Mouse (Mus musculus): Measurements from ENCODE around the gene Gpat2.

DNA sequence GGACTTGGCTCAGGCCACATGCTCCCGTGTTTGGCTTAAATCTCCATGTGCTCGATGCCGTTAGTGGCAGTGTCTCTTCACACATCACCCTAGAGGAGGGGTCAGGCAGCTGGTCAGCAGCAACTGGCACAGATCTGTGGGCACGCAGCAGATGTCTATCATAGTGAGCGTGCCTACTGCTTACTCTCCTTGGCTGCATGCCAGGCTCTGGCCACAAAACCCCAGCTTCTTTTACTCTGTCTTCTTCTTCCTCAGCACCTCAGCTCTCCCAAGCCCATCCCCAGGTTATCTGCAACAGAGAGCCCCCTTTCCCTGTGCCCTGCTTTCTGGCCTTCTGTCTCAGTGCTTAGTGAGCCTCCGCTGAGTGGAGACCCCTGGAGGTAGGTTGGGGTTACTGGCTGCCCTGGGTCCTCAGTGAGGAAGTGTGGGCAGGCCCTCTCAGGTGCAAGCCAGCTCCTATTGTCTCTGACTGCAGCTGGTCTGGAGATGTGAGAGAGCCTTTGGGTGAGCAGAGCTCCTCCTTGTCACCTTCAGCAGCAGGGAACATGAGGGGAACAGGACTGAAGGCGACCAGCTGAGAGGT, 49.1 kb upstream of the Gpat2 start:
- TF ChIP-seq CTCF (IDR thresholded peaks at IDR 0.05; ENCODE audit: borderline replicate concordance, insufficient read depth, low read depth, low read length) (no peak), POLR2A (IDR thresholded peaks at IDR 0.05; ENCODE audit: borderline replicate concordance, insufficient read depth, low read length) (no peak)
